Mouse (Mus musculus): ENCODE measurements around the gene Gm20388. TPM values are rescaled to one million over a fixed set of nuclear protein-coding genes. Genes with fewer than 3 reads are reported as not detected.
A peak's percentile ranks its signal among the peaks of the same experiment; 100 is the strongest.

Gm20388 gene
- total and polyA plus RNA-seq, 2 experiments from 2014 or later, result 17.3 TPM; not detected in 1

DNA sequence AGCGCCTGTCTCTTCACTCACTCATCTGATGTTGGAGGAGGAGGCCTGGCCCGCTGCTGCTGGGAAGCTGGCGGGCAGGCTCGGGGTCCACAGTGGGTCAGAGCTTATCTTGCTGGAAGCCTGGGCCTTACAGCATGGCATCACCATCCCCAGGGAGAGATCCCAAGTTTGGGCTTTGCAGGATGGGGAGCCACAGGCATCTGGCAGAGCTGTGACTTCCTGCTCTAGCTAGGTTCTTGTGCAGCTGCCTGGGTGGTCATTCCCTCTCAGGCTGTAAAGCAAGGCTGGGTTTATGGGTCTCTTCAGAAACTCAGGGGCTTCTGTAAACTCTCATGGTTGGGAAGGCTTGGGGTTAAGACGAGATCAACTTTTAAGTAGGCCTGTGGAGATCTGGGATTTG lies 2169.7 kb downstream of the Gm20388 start:
- Histone ChIP-seq H3K27me3 (ENCODE audit: control insufficient read depth, insufficient read depth, low read length) (0 out of 2 replicates have a peak, but pooled peaks cover 4% of the 10 kb centered on the region), H3K4me3 (ENCODE audit: low read depth, low read length) (no peak overlapping the region), H3K36me3 (replicated peaks; ENCODE audit: control insufficient read depth, insufficient read depth, low read length) (no peaks in the 10 kb centered on the region), H3K4me1 (ENCODE audit: control insufficient read depth, insufficient read depth) (peaks cover 14% of the 10 kb centered on the region; the same call in 1 of the 2 replicates), H3K27ac (ENCODE audit: low read depth) (no peak overlapping the region), H3K9me3 (replicated peaks; ENCODE audit: control insufficient read depth, low read length) (no peaks in the 10 kb centered on the region), H3K4me2 (ENCODE audit: low read depth, low read length) (no peak overlapping the region), H3K9ac (replicated peaks; ENCODE audit: low read depth, low read length) (no peak overlapping the region)
- no peak for DNase-seq (ENCODE audit: low spot score)
- TF ChIP-seq EP300 (IDR thresholded peaks at IDR 0.05; ENCODE audit: low read depth) (no peak), CTCF (IDR thresholded peaks at IDR 0.05; ENCODE audit: low read depth) (no peak)
- whole genome bisulfite sequencing, result 55% methylated on average over 5 of the region's 5 CpGs
- ATAC-seq (ENCODE audit: insufficient read depth, low read depth), result no peak

DNA sequence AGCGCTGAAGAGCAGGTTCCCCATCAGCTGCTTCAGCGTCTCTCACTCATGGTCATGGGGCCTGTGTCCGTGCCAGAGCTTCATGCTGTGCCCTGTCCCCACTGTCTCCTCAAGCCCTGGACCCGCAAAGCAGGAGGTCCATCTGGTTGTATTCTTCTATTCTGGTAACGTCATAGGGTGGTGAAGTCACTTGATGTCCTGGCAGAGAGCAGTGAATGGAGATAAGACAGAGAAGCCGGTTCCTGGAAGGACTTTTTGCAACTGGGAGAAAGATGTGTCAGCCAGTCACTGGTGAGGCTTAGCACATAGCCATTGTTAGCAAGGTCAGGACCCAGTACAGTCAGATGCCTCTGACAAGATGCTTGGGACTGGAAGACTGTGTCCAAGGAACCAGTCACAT lies 2172.8 kb downstream of the Gm20388 start:
- TF ChIP-seq CTCF (IDR thresholded peaks at IDR 0.05; ENCODE audit: low read depth) (no peak), EP300 (IDR thresholded peaks at IDR 0.05; ENCODE audit: low read depth) (peak; percentile 71; the same call in 1 of the 2 replicates)
- Histone ChIP-seq H3K4me3 (ENCODE audit: low read depth, low read length) (no peak overlapping the region), H3K27ac (ENCODE audit: low read depth) (no peak overlapping the region), H3K4me1 (ENCODE audit: control insufficient read depth, insufficient read depth) (peaks cover 8% of the 10 kb centered on the region; the same call in 1 of the 2 replicates), H3K27me3 (ENCODE audit: control insufficient read depth, insufficient read depth, low read length) (peaks cover 3% of the 10 kb centered on the region; the same call in 1 of the 2 replicates), H3K4me2 (ENCODE audit: low read depth, low read length) (no peak overlapping the region), H3K9ac (replicated peaks; ENCODE audit: low read depth, low read length) (no peak overlapping the region), H3K9me3 (replicated peaks; ENCODE audit: control insufficient read depth, low read length) (no peaks in the 10 kb centered on the region), H3K36me3 (replicated peaks; ENCODE audit: control insufficient read depth, insufficient read depth, low read length) (no peaks in the 10 kb centered on the region)
- peak; percentile 35 for DNase-seq (ENCODE audit: low spot score)
- peak; percentile 34 for ATAC-seq (ENCODE audit: insufficient read depth, low read depth)
- WGBS, result 45% methylated on average over 6 of the region's 6 CpGs

DNA sequence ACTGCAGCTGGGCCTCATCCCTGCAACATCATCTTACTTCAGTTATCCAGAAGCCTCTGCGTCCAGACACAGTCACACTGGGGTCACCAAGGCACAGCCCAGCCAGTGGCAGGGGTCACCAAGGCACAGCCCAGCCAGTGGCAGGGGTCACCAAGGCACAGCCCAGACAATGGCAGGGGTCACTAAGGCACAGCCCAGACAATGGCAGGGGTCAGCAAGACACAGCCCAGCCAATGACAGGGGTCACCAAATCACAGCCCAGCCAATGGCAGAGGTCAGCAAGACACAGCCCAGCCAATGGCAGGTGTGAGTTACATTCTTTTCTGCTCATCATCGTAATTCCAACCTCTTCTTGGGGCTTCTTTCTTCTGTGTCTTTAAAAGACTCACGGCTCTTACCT lies 2173.5 kb downstream of the Gm20388 start:
- peaks cover 3% of the 10 kb centered on the region; the same call in 1 of the 2 replicates for H3K27me3 ChIP-seq (ENCODE audit: control insufficient read depth, insufficient read depth, low read length)
- H3K9me3 ChIP-seq (replicated peaks; ENCODE audit: control insufficient read depth, low read length), result no peaks in the 10 kb centered on the region
- WGBS, result 71% methylated on average over 3 of the region's 3 CpGs
- no peak for ATAC-seq (ENCODE audit: insufficient read depth, low read depth)
- TF ChIP-seq CTCF (IDR thresholded peaks at IDR 0.05; ENCODE audit: low read depth) (no peak), EP300 (IDR thresholded peaks at IDR 0.05; ENCODE audit: low read depth) (no peak)
- H3K27ac ChIP-seq (ENCODE audit: low read depth), result no peak overlapping the region
- H3K4me3 ChIP-seq (ENCODE audit: low read depth, low read length), result no peak overlapping the region
- no peak for DNase-seq (ENCODE audit: low spot score)
- H3K4me1 ChIP-seq (ENCODE audit: control insufficient read depth, insufficient read depth), result peaks cover 8% of the 10 kb centered on the region; the same call in 1 of the 2 replicates
- no peak overlapping the region for H3K4me2 ChIP-seq (ENCODE audit: low read depth, low read length)
- no peak overlapping the region for H3K9ac ChIP-seq (replicated peaks; ENCODE audit: low read depth, low read length)
- no peaks in the 10 kb centered on the region for H3K36me3 ChIP-seq (replicated peaks; ENCODE audit: control insufficient read depth, insufficient read depth, low read length)

DNA sequence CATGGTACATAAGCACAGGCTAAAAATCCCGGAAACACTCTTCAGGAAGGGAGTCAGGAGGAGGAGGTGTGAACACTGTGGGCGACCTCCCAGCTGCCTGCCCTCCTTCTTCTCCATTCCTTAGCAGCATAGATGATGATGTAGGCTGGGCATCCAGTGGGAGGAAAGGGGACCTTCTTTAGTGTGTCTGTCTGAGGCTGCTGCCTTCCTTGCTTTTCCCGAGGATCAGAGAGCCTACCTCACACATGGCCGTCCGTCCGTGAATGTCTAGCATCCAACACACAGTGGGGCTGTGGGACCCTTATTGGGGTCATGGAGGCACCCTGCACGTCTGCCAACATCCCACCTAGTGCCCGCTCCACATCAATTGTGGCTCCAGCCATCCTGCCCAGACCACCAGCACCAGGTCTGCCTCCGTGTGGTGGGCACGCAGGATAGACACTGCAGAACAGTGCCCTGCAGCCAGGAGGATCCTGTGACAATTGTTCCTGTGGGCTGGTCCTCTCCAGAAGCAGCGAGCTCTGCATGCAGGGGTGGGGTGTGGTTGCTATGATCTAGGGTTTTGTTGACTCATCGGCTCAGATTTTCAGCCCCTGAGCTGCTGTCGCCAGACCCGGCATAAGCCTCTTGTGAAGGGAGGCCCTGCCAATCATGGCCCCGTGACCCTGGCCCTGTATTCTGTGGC lies 2174.2 kb downstream of the Gm20388 start:
- Histone ChIP-seq H3K4me3 (ENCODE audit: low read depth, low read length) (no peak overlapping the region), H3K4me2 (ENCODE audit: low read depth, low read length) (no peak overlapping the region), H3K4me1 (ENCODE audit: control insufficient read depth, insufficient read depth) (peaks cover 8% of the 10 kb centered on the region; the same call in 1 of the 2 replicates), H3K9ac (replicated peaks; ENCODE audit: low read depth, low read length) (no peak overlapping the region), H3K36me3 (replicated peaks; ENCODE audit: control insufficient read depth, insufficient read depth, low read length) (no peaks in the 10 kb centered on the region), H3K9me3 (replicated peaks; ENCODE audit: control insufficient read depth, low read length) (no peaks in the 10 kb centered on the region), H3K27ac (ENCODE audit: low read depth) (no peak overlapping the region), H3K27me3 (ENCODE audit: control insufficient read depth, insufficient read depth, low read length) (peaks cover 3% of the 10 kb centered on the region; the same call in 1 of the 2 replicates)
- WGBS, result 77% methylated on average over 15 of the region's 15 CpGs
- no peak for ATAC-seq (ENCODE audit: insufficient read depth, low read depth)
- DNase-seq (ENCODE audit: low spot score), result no peak
- TF ChIP-seq EP300 (IDR thresholded peaks at IDR 0.05; ENCODE audit: low read depth) (no peak), CTCF (IDR thresholded peaks at IDR 0.05; ENCODE audit: low read depth) (no peak)

DNA sequence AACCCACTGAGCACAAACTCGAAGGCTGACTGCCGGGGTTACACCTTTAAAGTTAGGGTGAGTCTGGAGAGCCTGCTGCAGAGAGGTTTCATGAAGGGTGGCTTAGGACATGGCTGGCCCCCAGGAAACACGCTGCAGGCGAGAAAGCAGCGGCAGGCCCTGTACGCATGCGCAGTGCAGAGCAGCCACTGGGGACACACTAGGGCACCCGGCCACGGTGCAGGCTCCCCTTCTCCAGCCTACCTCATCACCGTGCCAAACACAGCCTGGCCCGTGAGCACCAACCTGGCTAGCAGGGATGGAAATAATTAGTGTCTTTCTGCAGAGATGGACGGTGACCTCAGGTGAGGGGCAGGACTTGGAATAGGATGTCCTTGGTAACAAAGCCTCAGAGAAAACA lies 2175.4 kb downstream of the Gm20388 start:
- ATAC-seq (ENCODE audit: insufficient read depth, low read depth) (no peak), DNase-seq (ENCODE audit: low spot score) (no peak)
- no peaks in the 10 kb centered on the region for H3K36me3 ChIP-seq (replicated peaks; ENCODE audit: control insufficient read depth, insufficient read depth, low read length)
- no peak overlapping the region for H3K27ac ChIP-seq (ENCODE audit: low read depth)
- 74% methylated on average over 12 of the region's 12 CpGs for WGBS
- H3K27me3 ChIP-seq (ENCODE audit: control insufficient read depth, insufficient read depth, low read length), result peaks cover 3% of the 10 kb centered on the region; the same call in 1 of the 2 replicates
- H3K9me3 ChIP-seq (replicated peaks; ENCODE audit: control insufficient read depth, low read length), result no peaks in the 10 kb centered on the region
- peaks cover 8% of the 10 kb centered on the region; the same call in 1 of the 2 replicates for H3K4me1 ChIP-seq (ENCODE audit: control insufficient read depth, insufficient read depth)
- TF ChIP-seq CTCF (IDR thresholded peaks at IDR 0.05; ENCODE audit: low read depth), result no peak
- TF ChIP-seq EP300 (IDR thresholded peaks at IDR 0.05; ENCODE audit: low read depth), result no peak
- H3K4me3 ChIP-seq (ENCODE audit: low read depth, low read length), result no peak overlapping the region
- H3K9ac ChIP-seq (replicated peaks; ENCODE audit: low read depth, low read length), result no peak overlapping the region
- H3K4me2 ChIP-seq (ENCODE audit: low read depth, low read length), result no peak overlapping the region
